Mouse (Mus musculus): ENCODE measurements around the gene Irx3. TPM values are rescaled to one million over a fixed set of nuclear protein-coding genes. Genes with fewer than 3 reads are reported as not detected.

Irx3 gene
- polyA plus RNA-seq (2012; rRNA removed), result 0.34 and 0.50 TPM in 2 replicates

DNA sequence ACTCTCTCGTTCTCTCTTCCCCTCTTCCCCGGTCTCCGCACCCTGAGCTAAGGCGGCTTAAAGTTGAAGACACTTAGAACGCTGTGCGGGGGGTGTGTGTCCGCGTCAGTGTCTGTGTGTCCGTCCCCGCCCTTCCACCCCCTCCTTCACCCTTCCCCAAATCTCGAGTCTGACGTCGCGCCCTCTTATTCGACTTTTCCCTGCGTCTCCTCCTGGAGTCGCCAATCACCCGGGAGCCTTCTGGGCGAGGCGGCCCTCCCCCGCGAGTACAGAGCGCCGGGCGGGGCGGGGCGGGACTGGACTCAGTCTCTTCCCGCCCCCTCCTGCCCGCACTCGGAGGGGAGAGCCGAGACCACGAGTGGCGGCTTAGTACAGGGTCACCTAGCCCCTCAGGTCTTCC, at the start of gene Irx3:
Gene Irx3, minus strand, starts transcription at position 229 of the 400 bp plus-strand sequence.
- peak; percentile 45 for DNase-seq (ENCODE audit: low spot score)

DNA sequence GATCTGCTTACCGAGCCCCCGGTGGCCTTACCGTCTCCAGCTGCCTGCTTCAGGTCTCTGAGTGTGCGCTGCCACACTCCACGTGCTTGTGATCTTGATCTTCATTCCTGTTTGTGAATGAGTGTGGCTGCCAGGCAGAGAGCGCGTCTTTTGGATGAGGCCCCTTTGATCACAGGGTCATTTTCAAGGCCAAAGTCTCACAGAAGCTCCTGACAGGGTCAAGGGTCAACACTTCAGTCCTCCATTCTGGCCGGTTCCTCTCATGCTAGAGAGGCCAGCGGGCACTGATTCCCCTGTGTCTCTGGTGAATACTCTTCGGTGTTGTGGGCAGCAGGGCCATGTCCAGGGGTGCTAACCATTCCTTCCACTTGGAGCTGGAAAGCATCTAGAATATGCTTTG, 49.5 kb upstream of the Irx3 start:
- no peak for DNase-seq (ENCODE audit: low spot score)

DNA sequence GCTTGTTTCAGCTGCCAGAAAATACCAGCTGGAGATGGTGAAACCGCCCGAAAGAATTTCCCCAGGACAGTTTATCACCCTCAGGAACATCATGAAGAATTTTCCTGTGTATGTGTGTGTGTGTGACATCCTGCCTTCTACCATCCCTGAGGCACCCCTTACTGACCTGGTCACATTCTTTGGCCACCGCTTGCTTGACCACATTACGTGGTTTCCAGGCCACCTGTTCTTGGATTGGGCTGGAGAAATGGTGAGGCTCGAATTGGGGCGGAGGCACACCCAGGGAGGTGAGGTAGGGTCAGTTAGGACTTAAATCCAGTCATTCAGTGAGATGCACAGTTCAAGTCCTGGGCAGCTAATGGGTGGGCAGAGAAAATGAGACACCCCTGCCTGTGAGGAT, 48.1 kb upstream of the Irx3 start:
- DNase-seq (ENCODE audit: low spot score), result no peak

DNA sequence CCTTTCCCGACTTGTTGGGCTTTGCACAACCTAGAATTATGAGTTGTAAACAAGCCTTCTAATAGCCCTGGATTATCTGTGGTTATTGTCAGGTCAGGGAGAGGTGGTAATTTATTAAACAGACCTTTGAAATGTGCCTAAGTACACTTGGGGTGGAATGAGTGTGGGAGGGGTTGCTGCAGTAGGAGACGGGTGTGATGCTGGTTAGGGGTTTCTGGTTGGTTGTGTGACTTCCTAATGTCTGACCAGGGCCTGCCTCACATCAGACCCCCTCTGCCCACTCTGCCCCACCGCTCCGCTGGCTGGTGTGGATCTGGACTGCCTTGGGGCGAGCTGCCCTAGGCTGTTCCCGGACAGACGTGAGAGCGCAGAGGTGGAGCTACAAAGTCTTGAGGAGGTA, 47.7 kb upstream of the Irx3 start:
- DNase-seq (ENCODE audit: low spot score), result no peak

DNA sequence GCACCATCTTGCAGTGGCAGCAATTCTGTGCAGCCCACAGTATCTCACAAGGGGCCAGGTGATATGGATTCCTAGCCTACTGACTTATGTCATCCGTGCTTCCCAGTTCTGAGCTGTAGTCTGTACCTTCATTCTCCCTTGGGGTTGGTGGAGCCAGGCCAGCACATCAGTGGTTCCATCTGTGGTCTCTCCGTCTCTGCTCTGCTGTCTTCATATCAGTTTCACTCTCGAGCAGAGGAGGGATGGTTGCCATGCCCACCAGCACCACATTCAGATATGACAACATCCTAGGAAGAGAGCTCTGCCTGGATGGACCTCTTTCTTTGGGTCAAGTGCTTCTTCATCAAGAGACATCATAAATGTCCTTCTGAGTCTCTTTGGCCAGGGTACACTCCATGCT, 43.8 kb upstream of the Irx3 start:
- no peak for DNase-seq (ENCODE audit: low spot score)

DNA sequence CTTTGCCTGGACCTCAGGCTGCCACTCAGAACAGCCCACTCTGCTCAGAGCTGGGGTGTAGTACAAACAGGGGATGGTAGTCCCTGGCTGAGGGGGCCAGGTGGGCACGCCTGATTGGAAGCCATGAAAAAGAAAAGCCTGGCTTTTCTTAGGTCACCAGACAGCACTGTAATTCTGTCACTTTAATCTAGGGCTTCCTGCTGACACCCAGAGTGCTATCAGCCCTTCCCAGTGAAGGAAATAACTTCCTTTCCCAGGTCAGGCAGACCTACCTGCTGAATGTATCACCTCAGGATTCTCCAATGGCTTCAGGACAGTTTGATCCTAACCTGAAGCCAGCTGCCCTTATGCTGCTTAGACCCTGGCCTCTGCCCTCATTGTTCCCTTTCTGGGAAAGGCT, 35.3 kb upstream of the Irx3 start:
- no peak for DNase-seq (ENCODE audit: low spot score)

DNA sequence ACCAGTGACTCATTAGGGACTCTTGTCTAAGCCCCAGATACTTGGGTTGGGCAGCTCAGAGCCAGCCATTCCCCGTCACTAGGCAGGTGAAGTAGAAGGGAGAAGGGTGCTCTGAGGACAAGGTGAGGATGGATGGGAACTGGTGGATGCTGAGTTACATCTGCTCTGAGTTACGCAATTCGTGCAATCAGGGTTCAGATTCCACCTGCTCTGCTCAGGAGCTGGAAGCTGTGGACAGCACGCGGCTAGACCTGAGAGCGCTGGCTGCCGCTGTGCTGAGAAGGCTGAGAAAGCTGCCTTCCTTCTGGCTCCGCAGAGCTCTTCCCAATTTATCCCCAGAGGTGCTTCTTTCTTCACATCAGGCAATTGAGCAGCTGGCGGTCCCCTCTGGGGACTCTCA, 34.8 kb upstream of the Irx3 start:
- DNase-seq (ENCODE audit: low spot score), result no peak

DNA sequence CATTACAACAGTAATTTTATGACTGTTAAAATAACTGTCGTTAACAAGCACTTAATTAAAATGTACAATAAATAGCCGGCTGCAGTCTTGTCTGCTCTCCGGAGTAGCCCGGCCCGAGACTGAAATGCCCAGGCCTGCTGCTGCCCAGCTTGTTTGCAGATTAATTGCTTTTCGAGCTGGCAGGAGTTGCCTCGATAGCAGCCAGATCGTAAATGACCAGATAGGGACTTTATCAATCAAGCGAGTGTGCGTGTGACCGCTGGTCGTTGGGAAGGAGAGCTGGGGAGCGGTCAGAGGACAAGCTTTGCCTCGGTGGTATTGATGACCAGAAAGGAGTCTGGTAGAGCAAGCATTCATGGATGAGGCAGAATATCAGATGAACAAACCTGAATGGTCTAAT, 25.8 kb upstream of the Irx3 start:
- no peak for DNase-seq (ENCODE audit: low spot score)

DNA sequence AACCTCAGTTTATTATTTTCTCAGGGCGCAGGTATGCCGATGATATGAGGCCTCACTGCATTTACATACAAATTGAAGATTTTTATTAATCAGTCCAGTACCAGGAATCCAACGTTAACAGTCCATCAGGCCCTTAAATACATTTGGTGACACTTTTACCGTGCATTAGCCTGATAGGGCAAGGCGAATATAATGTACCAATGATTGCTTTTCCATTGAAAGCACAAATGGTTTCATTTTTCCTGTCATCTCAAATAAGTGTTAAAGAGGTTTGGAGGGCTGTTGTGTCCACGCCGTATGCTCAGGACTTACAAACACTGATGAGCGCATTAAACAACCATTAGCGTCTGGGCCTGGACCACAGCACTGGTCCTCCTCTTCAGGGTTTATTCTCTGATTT, 25.3 kb upstream of the Irx3 start:
- no peak for DNase-seq (ENCODE audit: low spot score)

DNA sequence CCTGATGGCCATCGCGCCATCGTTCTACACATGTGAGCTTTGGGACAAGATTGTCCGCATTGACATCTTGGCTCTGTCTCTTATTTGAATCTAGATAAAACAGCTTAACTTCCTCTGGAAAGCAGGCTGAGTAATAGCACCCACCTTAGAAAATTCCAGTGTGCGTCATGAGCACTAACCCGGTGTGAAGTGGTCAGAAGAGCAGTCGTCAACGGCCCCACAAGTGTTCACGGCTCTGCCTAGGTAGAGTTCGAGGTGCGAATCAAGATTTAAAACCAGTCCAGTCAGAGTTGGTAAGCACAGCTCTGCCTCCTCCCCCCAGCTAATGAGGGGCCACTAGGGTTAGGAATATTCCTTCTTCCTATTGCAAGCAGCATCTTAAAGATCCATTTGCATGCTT, 21.5 kb upstream of the Irx3 start:
- DNase-seq (ENCODE audit: low spot score), result no peak

DNA sequence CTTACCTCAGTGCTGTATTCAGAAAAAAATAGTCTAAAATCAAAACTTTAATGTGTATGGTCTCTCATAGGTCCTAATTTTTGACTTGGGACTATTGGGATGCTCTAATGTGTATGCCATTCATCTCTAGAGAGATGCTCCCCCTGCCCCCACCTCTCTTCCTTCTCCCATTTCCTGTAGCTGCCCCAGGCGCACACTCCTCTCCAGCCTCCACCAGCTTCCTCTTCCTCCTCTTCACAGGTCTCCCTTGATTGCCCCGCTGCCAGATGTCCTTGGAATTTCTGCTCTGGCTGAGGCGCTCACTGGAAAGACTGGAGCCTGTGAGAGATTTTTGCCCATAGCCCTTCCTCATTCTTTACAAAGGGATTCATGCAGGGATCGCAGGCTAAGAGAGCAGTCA, 20.9 kb upstream of the Irx3 start:
- no peak for DNase-seq (ENCODE audit: low spot score)

DNA sequence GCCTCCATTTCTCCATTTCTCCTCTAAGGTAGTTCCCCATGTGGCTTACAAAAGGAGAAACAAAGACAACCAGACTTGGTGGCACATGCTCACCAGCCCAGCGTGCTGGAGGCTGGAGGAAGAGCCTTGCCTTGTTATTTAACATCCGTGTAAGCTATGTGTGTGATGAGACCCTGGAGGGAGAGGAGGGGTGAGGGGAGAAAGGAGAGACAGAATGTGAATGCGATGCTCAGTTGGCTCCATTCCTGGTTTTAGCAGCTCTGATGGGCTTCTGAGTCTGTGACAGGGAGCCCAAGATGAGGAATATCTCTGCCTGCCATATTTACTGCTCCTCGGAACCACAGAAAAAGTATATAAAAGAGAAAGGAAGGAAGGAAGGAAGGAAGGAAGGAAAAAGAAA, 20.1 kb upstream of the Irx3 start:
- no peak for DNase-seq (ENCODE audit: low spot score)

DNA sequence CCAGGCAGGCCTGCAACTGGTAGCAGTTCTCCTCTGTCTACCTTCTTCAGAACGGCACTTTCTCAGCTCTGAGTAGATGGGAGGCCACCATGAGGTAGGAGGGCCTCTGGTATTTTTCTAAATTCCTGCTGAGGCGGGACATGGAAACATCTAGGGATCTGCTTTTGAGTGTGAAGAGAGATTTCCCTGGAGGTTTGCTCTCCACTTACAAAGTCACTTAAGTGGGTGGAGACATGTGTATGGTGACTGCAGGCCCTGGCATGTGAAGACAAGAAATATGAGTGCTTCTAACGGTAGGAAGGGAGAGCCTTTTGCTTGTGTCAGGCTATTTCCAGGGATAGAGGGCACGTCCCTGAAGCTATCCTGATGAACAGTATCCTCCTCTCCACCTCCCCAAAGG, 17.9 kb upstream of the Irx3 start:
- no peak for DNase-seq (ENCODE audit: low spot score)

DNA sequence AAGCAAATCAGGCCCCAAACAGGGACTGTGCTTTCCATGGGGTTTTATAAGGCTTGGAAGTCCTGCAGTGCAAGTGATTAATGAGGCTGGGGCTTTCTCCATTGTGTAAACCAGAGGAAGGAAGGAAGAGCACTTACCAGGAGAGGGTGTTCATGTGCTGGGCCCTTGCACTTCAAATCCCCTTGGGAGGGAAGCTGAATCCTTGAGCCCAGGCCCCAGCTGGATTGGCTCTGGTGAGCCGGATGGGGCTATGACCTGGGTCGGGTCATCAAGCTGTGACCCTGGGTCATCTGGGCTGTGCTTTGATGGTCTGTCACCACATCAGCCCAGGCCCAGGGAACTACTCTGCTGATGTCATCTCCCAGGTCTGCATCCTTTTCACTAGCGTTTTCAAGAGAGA, 16.9 kb upstream of the Irx3 start:
- DNase-seq (ENCODE audit: low spot score), result no peak

DNA sequence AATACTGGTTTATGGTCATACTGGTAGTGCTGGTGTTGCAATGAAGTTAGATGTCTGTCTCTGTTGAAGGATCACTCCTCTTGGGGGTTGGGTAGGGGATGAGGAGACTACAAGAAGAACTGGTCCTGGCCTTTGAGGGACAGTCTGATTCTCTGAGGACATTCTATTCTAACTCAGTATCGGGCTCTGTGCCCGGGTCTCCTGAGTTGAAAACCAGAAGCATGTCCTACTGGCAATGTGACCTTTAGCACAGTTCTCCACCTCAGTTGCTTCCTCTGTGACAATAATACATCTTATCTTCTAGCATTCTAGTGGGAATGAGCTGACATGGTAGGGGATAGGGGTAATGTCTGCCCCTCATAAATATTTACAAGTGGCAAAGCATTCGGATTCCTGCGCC, 12.2 kb upstream of the Irx3 start:
- DNase-seq (ENCODE audit: low spot score), result no peak

DNA sequence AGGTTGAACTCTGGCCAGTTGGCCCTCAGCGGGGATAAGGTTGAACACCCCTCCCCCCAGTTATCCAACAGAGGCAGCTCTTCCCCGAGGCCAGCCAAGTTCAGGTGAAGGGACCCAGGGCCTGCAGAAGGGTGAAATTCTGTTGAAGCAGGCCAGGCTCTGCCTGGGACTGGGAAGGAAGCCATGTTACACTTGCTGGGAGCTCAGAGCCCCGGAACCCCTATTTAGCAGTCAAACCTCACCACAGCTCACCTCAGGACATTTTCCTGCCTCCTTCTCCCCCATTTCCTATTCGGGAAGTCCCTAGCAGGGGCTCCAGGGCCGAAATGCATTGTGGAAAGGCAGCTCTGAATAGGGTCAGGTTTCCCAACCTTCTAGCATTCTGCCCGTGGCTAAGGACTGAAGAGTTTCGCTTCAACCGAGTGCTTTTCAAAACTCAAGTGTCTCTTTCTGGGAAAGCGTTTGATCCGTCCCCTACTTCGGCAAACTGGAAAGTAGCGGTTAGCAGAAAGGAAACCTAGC, 4.9 kb upstream of the Irx3 start:
- DNase-seq (ENCODE audit: low spot score), result no peak

DNA sequence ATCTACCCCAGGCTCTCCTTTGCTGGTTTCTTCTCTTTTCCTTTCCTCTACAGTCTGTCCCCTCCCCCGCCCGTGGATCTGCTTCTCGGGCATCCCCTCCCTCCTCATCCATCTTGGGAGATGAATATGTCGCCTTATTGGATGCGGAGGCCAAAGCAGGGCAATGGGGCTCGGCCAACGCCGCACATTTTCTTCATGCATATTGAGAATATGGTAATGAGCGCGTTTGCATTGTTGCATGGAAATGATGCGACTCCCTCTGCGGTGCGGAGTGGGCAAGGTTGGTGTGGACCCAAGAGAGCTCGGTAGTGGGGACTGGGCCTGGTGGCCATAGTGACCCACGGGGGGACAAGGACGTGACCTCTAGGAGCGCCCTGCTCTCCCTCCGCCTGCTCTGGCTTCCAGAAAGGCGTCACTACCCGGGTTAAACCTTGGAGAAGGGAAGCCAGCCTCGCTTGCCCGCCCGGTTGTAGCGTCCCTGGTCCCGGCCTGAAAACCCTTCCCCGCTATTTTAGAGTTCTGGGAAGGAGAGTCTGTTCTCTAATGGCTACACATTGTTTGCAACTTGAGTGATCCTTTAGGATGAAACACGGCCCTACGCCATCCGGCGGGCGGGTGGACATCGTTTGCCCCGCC, 4.3 kb upstream of the Irx3 start:
- DNase-seq (ENCODE audit: low spot score), result no peak

DNA sequence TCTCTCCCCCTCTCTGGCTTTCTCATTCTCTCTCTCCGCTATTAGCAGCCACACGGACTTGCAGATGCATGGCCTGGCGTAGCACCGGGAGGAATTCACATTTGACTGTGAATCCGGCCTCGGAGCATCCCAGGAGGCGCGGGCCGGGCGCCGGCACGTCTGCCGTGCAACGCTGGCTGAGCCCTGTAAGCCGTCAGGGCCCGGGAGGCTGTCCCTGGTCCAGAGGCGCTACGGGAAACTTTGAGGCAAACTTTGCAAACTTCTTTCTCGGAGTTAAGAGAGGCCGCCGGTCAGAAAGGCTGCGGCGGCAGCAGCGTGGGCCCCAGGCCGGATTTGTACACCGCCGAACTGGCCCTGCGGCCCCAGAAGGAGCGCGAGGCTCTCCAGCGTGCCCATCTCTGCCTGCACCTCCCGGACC, 3.4 kb upstream of the Irx3 start:
- peak; percentile 27 for DNase-seq (ENCODE audit: low spot score)

DNA sequence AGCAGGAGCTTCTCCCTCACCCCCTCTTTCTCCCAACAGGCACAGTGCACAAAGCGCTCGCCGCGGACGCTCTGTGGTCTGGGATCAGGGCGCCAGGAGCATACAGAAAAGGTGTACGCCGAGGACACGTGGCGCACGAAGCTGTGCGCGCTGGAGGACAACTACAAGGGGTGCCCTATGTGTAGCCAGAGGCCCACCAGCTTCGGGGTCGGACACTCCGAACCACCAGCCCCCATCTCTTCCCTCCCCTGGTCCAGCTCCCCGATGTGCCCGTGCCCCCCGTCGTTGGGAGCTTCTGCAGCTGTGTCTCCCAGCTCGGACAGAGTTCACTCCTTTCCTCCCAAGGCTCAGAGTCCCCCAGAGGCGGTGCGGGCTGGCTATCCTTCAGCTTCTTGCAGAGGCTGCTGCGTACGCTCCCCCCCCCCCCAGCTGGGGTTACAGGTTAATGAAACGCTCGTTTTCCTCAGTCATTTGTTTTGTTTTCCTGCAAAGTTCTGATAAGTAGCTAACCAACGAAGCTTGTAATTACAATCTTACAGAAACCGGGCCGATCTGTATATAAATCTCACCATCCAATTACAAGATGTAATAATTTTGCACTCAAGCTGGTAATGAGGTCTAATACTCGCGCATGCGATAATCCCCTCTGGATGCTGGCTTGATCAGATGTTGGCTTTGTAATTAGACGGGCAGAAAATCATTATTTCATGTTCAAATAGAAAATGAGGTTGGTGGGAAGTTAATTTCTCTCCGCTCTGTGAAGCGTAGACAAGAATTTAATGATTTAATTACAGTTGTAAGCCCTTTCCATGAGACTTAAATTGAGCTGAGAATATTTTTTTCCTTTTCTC, 2.8 kb upstream of the Irx3 start:
- DNase-seq (ENCODE audit: low spot score), result no peak

DNA sequence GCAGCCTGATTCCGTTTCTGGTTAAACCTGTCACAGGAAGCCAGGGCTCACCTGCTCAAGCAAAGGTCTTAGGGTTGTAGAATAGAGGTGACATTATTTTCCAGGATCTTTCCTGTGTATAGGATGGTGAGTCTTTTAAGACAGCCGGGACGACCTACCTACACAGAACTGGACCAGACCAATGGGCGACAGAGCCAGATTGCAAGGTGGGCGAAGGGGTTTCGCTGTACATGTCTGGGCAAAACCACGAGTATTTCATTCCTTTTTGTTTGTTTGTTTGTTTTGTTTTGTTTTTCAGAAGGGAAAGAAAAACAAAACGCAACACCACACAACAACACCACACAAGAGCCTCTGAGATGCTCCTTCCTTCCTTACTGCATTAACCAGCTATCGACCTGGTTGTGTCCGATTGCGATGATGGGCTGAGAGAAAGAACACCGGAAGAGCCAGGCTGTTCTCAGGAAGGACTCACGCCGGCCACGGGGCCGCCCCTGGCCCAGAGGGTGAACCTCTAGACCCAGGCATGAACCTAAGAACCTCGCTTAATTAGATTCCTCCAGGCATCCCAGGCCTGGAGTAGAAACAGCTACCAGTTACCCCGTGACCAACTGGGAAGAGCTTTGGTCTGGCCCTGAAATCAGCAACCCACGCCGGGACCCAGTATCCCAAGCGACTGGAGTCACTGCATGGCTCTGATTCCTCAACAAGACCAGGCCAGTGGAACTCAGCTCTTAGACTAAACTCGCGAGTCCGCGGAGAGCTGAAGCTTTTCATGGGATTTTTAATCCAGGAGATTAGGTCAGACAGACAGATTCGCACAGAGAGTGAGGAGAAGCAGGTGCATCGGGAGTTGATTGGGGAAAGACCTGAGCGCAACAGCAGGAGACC, 1.9 kb upstream of the Irx3 start:
- DNase-seq (ENCODE audit: low spot score), result no peak

DNA sequence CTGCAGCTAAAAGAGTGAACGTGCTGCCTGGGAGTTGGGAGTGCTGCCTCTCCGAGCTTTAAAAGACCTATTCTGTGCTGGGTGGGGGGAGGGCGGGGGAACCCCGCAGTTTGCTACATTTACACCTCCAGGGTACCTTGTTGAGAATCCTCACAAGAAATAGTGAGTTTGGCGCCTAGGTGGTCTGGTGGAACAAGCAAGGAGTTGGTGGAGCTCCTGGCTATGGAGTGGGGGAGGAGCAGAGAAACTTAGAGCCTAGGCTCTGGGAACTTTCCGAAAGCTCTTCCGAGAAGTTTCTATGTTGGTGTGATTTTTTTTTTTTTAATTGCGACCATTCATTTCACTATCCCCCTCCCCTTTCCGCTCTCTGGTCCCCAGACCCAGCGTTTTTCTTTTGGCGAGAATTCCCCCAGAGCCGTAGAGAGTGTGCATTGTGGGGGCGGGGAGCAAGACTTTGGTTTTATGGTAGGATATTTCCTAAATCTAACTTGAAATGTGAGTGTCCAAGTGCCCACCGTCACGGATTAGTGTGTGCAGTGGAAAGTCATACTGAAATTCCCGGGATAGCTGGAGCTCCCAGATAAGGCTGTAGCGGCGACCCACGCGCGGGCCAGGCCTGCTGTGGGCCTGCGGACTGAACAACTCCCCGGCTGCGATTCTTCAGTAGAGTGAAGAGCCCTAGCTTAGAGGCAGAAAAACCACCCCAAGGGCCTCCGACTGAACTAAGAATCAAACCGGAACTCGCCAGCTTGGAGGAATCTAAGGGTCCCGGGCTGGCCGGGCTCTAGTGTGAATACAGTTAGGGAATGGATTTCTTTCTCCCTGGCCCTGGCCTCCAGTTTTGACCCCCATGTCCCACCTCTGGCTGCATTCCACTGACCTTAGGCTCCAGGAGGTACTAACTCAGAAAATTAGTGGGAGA, 795 bp upstream of the Irx3 start:
- DNase-seq (ENCODE audit: low spot score), result no peak

Data from urinary bladder, adult 2 months (tissue).